Mouse (Mus musculus) spleen, postnatal 14 days (tissue): Measurements from ENCODE around the gene Clps.
A peak's percentile ranks its signal among the peaks of the same experiment; 100 is the strongest.
"Not testable (repeated sequence)": the region's sequence is repeated elsewhere in the genome, so short reads cannot be mapped to it uniquely, and the experiment has no call there.

Experiments used
- DNase-seq, 2 experiments: peaks; one replicate each; pipeline ENCODE4 v3.0.0; 2021 to 2022; ENCODE audit warnings: low spot score in 2 of 2

Gene Clps

GRCm38 (mm10) chr17:28560598-28560997 lies at the start of gene Clps:
Clps (minus strand) TSS chr17:28560766.
- DNase-seq, result no peak

GRCm38 (mm10) chr17:28609543-28609942 lies 49.0 kb upstream of the Clps start:
- DNase-seq, result no peak

- DNase-seq, result no peak
Observed at GRCm38 (mm10) chr17:28601557-28602250, 41.1 kb upstream of the Clps start.

- no peak for DNase-seq
Observed at GRCm38 (mm10) chr17:28600780-28601179, 40.2 kb upstream of the Clps start.

GRCm38 (mm10) chr17:28593965-28594364 lies 33.4 kb upstream of the Clps start:
- DNase-seq, result no peak

GRCm38 (mm10) chr17:28592998-28593397 lies 32.4 kb upstream of the Clps start:
- peak; percentile 46 to 70 for DNase-seq

- no peak for DNase-seq
Observed at GRCm38 (mm10) chr17:28591476-28591875, 30.9 kb upstream of the Clps start.

- no peak for DNase-seq
Observed at GRCm38 (mm10) chr17:28590596-28590995, 30.0 kb upstream of the Clps start.

GRCm38 (mm10) chr17:28588591-28588990 lies 28.0 kb upstream of the Clps start:
- DNase-seq, result no peak

- no peak for DNase-seq
Observed at GRCm38 (mm10) chr17:28586509-28586908, 25.9 kb upstream of the Clps start.

GRCm38 (mm10) chr17:28581056-28581455 lies 20.5 kb upstream of the Clps start:
- DNase-seq, result no peak

GRCm38 (mm10) chr17:28580396-28580795 lies 19.8 kb upstream of the Clps start:
- peak in 1 of 2 experiments; percentile 50 for DNase-seq

- DNase-seq, result peak in 1 of 2 experiments; percentile 24
Observed at GRCm38 (mm10) chr17:28575244-28576125, 14.9 kb upstream of the Clps start, which contains the start of gene Lhfpl5. Lhfpl5 (plus strand) TSS chr17:28575641.

GRCm38 (mm10) chr17:28572941-28573340 lies 12.4 kb upstream of the Clps start:
- DNase-seq, result no peak

- DNase-seq, result no peak
Observed at GRCm38 (mm10) chr17:28572521-28572920, 12.0 kb upstream of the Clps start.

GRCm38 (mm10) chr17:28571868-28572267 lies 11.3 kb upstream of the Clps start:
- no peak for DNase-seq

- DNase-seq, result no peak
Observed at GRCm38 (mm10) chr17:28567541-28567940, 7.0 kb upstream of the Clps start.

GRCm38 (mm10) chr17:28565181-28565580 lies 4.6 kb upstream of the Clps start:
- DNase-seq, result no peak

- DNase-seq, result no peak
Observed at GRCm38 (mm10) chr17:28561613-28562012, 1.0 kb upstream of the Clps start.

- DNase-seq, result no peak
Observed at GRCm38 (mm10) chr17:28557772-28558171, 2.8 kb downstream of the Clps start.

GRCm38 (mm10) chr17:28556635-28557396 lies 3.8 kb downstream of the Clps start:
- DNase-seq, result no peak

GRCm38 (mm10) chr17:28554021-28554420 lies 6.5 kb downstream of the Clps start:
- not testable (repeated sequence) for DNase-seq
